Mouse (Mus musculus): ENCODE data around the gene Hbb-bt. TPM values are rescaled to one million over a fixed set of nuclear protein-coding genes. Genes with fewer than 3 reads are reported as not detected.
"Not testable (repeated sequence)": the region's sequence is repeated elsewhere in the genome, so short reads cannot be mapped to it uniquely, and the experiment has no call there.

Hbb-bt gene
- polyA plus RNA-seq (2012; ENCODE audit: insufficient read depth, insufficient read length, missing spikeins): 87.6 and 749 TPM in 2 replicates

GRCm38 (mm10) chr7:103813766-103814165 lies at the start of gene Hbb-bt:
Gene Hbb-bt (minus strand): TSS chr7:103813996.
- Histone ChIP-seq H3K4me3 (ENCODE audit: insufficient read depth, low read depth, low read length) (no peak within 1 kb of the TSS), H3K4me1 (ENCODE audit: control insufficient read depth, insufficient read depth, insufficient read length, low read length) (no peaks in the 10 kb centered on the region), H3K27ac (replicated peaks; ENCODE audit: low read depth, low read length) (no peak within 1 kb of the TSS)

GRCm38 (mm10) chr7:103861531-103861930 lies 47.7 kb upstream of the Hbb-bt start:
- Histone ChIP-seq H3K4me3 (ENCODE audit: insufficient read depth, low read depth, low read length) (no peak overlapping the region), H3K27ac (replicated peaks; ENCODE audit: low read depth, low read length) (no peak overlapping the region), H3K4me1 (ENCODE audit: control insufficient read depth, insufficient read depth, insufficient read length, low read length) (no peaks in the 10 kb centered on the region)

- Histone ChIP-seq H3K4me3 (ENCODE audit: insufficient read depth, low read depth, low read length) (no peak overlapping the region), H3K27ac (replicated peaks; ENCODE audit: low read depth, low read length) (no peak overlapping the region), H3K4me1 (ENCODE audit: control insufficient read depth, insufficient read depth, insufficient read length, low read length) (no peaks in the 10 kb centered on the region)
Observed at GRCm38 (mm10) chr7:103860855-103861254, 47.1 kb upstream of the Hbb-bt start.

- Histone ChIP-seq H3K27ac (replicated peaks; ENCODE audit: low read depth, low read length) (no peak overlapping the region), H3K4me3 (ENCODE audit: insufficient read depth, low read depth, low read length) (no peak overlapping the region), H3K4me1 (ENCODE audit: control insufficient read depth, insufficient read depth, insufficient read length, low read length) (no peaks in the 10 kb centered on the region)
Observed at GRCm38 (mm10) chr7:103859076-103859475, 45.3 kb upstream of the Hbb-bt start.

- H3K27ac ChIP-seq (replicated peaks; ENCODE audit: low read depth, low read length): no peak overlapping the region
- no peaks in the 10 kb centered on the region for H3K4me1 ChIP-seq (ENCODE audit: control insufficient read depth, insufficient read depth, insufficient read length, low read length)
- H3K4me3 ChIP-seq (ENCODE audit: insufficient read depth, low read depth, low read length): no peak overlapping the region
Observed at GRCm38 (mm10) chr7:103854669-103855068, 40.9 kb upstream of the Hbb-bt start.

GRCm38 (mm10) chr7:103853090-103853489 lies 39.3 kb upstream of the Hbb-bt start, which contains the start of gene Hbb-y:
Gene Hbb-y (minus strand): TSS chr7:103853216.
- no peaks in the 10 kb centered on the region for H3K4me1 ChIP-seq (ENCODE audit: control insufficient read depth, insufficient read depth, insufficient read length, low read length)
- no peak within 1 kb of the TSS for H3K4me3 ChIP-seq (ENCODE audit: insufficient read depth, low read depth, low read length)
- H3K27ac ChIP-seq (replicated peaks; ENCODE audit: low read depth, low read length): no peak within 1 kb of the TSS

- no peak overlapping the region for H3K4me3 ChIP-seq (ENCODE audit: insufficient read depth, low read depth, low read length)
- H3K27ac ChIP-seq (replicated peaks; ENCODE audit: low read depth, low read length): no peak overlapping the region
- H3K4me1 ChIP-seq (ENCODE audit: control insufficient read depth, insufficient read depth, insufficient read length, low read length): no peaks in the 10 kb centered on the region
Observed at GRCm38 (mm10) chr7:103844525-103845325, 30.9 kb upstream of the Hbb-bt start.

GRCm38 (mm10) chr7:103843034-103843433 lies 29.2 kb upstream of the Hbb-bt start, which contains the start of gene Hbb-bh1:
Gene Hbb-bh1 (minus strand): TSS chr7:103843164.
- Histone ChIP-seq H3K4me1 (ENCODE audit: control insufficient read depth, insufficient read depth, insufficient read length, low read length) (no peaks in the 10 kb centered on the region), H3K4me3 (ENCODE audit: insufficient read depth, low read depth, low read length) (no peak within 1 kb of the TSS), H3K27ac (replicated peaks; ENCODE audit: low read depth, low read length) (no peak within 1 kb of the TSS)

GRCm38 (mm10) chr7:103840268-103840667 lies 26.5 kb upstream of the Hbb-bt start, which contains the start of gene Hbb-bh2:
Gene Hbb-bh2 (minus strand): TSS chr7:103840520.
- Histone ChIP-seq H3K4me3 (ENCODE audit: insufficient read depth, low read depth, low read length) (no peak within 1 kb of the TSS), H3K4me1 (ENCODE audit: control insufficient read depth, insufficient read depth, insufficient read length, low read length) (no peaks in the 10 kb centered on the region), H3K27ac (replicated peaks; ENCODE audit: low read depth, low read length) (no peak within 1 kb of the TSS)

- Histone ChIP-seq H3K27ac (replicated peaks; ENCODE audit: low read depth, low read length) (no peak within 1 kb of the TSS), H3K4me3 (ENCODE audit: insufficient read depth, low read depth, low read length) (no peak within 1 kb of the TSS), H3K4me1 (ENCODE audit: control insufficient read depth, insufficient read depth, insufficient read length, low read length) (no peaks in the 10 kb centered on the region)
Observed at GRCm38 (mm10) chr7:103827808-103828207, 14.0 kb upstream of the Hbb-bt start, which contains the start of gene Hbb-bs. Gene Hbb-bs (minus strand): TSS chr7:103828096.

- H3K27ac ChIP-seq (replicated peaks; ENCODE audit: low read depth, low read length); H3K4me3 ChIP-seq (ENCODE audit: insufficient read depth, low read depth, low read length); H3K4me1 ChIP-seq (ENCODE audit: control insufficient read depth, insufficient read depth, insufficient read length, low read length): not testable (repeated sequence)
Observed at GRCm38 (mm10) chr7:103827139-103827538, 13.3 kb upstream of the Hbb-bt start.

- H3K4me1 ChIP-seq (ENCODE audit: control insufficient read depth, insufficient read depth, insufficient read length, low read length): no peaks in the 10 kb centered on the region
- H3K27ac ChIP-seq (replicated peaks; ENCODE audit: low read depth, low read length): no peak overlapping the region
- H3K4me3 ChIP-seq (ENCODE audit: insufficient read depth, low read depth, low read length): no peak overlapping the region
Observed at GRCm38 (mm10) chr7:103826255-103826887, 12.6 kb upstream of the Hbb-bt start.

GRCm38 (mm10) chr7:103825536-103826254 lies 11.9 kb upstream of the Hbb-bt start:
- Histone ChIP-seq H3K4me1 (ENCODE audit: control insufficient read depth, insufficient read depth, insufficient read length, low read length) (no peaks in the 10 kb centered on the region), H3K4me3 (ENCODE audit: insufficient read depth, low read depth, low read length) (no peak overlapping the region), H3K27ac (replicated peaks; ENCODE audit: low read depth, low read length) (no peak overlapping the region)

GRCm38 (mm10) chr7:103824597-103824996 lies 10.8 kb upstream of the Hbb-bt start:
- Histone ChIP-seq H3K27ac (replicated peaks; ENCODE audit: low read depth, low read length) (no peak overlapping the region), H3K4me3 (ENCODE audit: insufficient read depth, low read depth, low read length) (no peak overlapping the region), H3K4me1 (ENCODE audit: control insufficient read depth, insufficient read depth, insufficient read length, low read length) (no peaks in the 10 kb centered on the region)

GRCm38 (mm10) chr7:103815085-103815484 lies 1.3 kb upstream of the Hbb-bt start:
- H3K4me3 ChIP-seq (ENCODE audit: insufficient read depth, low read depth, low read length); H3K27ac ChIP-seq (replicated peaks; ENCODE audit: low read depth, low read length); H3K4me1 ChIP-seq (ENCODE audit: control insufficient read depth, insufficient read depth, insufficient read length, low read length): not testable (repeated sequence)
